Mouse (Mus musculus) spleen, adult 12 weeks (tissue): Measurements from ENCODE around the gene Clec16a.

ENCODE experiments used
- DNase-seq: peaks from one replicate; pipeline ENCODE4 v3.0.0; 2022; ENCODE audit warnings: low spot score

Clec16a gene

GRCm38 (mm10) chr16:10786782-10787547 lies 241.8 kb downstream of the Clec16a start:
- no peak for DNase-seq

- no peak for DNase-seq
Observed at GRCm38 (mm10) chr16:10787548-10788058, 242.5 kb downstream of the Clec16a start.

DNA sequence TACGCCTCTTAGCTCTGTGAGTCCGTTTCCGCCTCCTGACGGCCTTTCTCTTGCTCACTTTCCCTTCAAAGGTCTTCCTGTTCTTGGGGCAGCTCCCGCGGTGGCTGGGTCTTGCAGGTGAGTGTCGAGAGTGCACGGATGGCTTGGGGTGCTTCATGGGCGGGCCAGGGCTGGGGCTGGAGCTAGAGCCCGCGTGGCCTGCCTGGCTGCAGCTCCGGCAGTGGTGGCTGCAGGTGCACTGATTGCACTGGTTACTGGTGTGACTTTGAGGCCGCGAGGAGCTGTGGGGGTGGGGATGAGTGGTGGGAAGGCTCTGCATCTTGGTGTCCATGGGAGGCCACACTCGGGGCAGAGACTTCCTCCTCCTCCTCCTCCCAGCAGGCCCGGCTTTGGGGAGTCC lies 243.1 kb downstream of the Clec16a start, which contains the start of gene Tnp2:
Gene Tnp2, minus strand, starts transcription at position 390 of the 400 bp plus-strand sequence.
- DNase-seq: no peak

DNA sequence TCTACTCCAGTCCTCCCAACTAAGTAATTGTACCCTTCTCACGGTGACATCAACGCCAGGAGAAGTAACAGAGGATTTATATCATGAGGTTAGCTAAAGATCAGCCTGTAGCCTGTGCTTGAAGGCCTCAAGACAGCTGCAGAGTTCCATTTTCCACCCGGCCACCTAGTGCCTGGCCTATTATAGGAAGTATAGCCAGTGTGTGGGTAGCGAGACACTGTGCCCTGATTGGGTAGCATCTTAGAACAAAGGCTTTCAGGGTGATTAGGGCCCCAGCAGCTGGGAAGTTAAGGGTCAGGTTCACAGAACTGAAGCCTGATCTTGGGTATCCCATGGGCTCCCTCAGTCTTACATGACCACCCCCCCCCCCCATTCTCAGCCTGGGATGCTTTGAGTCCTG lies 243.7 kb downstream of the Clec16a start:
- DNase-seq: no peak

DNA sequence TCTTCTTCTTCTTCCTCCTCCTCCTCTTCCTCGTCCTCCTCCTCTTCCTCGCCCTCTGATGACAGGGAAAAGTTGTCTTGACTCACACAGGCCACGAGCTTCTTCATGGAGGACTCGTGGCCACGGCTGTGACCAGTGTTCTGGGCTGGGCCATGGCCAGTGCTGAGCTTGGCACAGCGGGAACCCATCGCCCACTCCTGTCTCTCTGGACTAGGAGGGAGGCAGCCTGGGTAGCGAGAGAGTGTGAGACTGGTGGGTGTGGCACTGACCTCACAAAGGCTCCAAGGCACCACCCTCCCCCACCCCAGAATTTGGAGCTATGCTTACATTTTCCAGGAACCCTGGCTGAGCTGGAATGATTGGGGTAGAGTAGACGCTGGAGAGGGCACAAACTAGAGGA lies 245.6 kb downstream of the Clec16a start, which contains the start of gene Prm3:
Gene Prm3, minus strand, starts transcription at position 213 of the 400 bp plus-strand sequence.
- no peak for DNase-seq
